11 mouse cellular contexts compared by ENCODE assay signal in the genomic region with DNA sequence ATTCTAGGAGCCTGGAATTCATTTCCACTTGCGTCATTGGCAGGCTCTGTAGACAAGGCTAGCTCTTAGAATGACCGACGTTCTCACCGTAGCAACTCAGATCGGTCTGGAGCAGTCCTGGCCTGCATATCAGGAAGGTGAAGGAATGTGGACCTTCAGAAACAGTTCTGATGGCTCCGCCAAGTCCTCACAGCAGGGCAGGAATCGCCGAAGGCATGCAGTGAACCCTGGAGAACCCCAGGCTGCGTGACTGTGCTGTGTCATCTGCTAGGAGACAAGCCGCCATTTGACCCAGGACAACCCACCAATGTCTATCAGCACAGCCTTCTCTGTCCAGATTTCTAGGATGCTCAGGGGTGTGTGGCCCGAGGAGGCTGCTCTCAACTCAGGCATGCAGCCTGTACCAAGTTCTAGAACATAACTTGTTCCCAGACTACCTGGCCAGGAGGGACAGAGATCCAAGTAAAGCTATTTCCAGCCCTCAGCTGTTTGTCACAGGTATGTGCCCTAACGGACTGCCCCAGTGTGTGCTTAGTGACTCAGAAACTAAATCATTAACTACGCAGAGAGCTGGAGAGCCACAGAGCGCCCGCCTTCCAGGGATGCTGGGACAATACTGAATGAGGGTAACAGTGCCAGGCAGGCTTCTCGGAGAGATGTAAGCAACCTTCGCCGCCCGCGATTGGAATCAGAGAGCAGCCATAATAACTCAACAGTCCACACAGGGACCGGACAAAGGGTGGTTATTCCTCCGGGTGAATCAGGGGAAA. TPM values are rescaled to one million over a fixed set of nuclear protein-coding genes. Genes with fewer than 3 reads are reported as not detected.
DNase-seq lines count a peak whose midpoint lies in the region; ATAC-seq and TF ChIP-seq lines count a peak whose summit lies in the region.
"Had no signal": no experiment of that assay in that cellular context is flagged by ENCODE, and none has a peak within 500 bp of the region (broad histone marks: within the 10 kb centered on the region; RNA-seq: fewer than 3 reads in every experiment).

No protein-coding gene starts in this region.

- peaks cover 10% of the 10 kb centered on the region; the same call in 1 of the 2 replicates for H3K4me1 ChIP-seq in lung, embryonic 14.5 days (ENCODE audit: insufficient read depth)
- peaks cover 12% of the 10 kb centered on the region for H3K4me1 ChIP-seq in midbrain, embryonic 13.5 days (replicated peaks)

- H3K9ac ChIP-seq in lung, embryonic 14.5 days, result no peak overlapping the region
- no peak overlapping the region for H3K9ac ChIP-seq in midbrain, embryonic 13.5 days (replicated peaks)
- H3K9ac ChIP-seq: heart, embryonic 13.5 days; limb, embryonic 13.5 days had no signal

- H3K27me3 ChIP-seq in lung, embryonic 14.5 days (ENCODE audit: insufficient read depth, low read length), result no peaks in the 10 kb centered on the region
- no peaks in the 10 kb centered on the region for H3K27me3 ChIP-seq in midbrain, embryonic 13.5 days
- H3K27me3 ChIP-seq: heart, embryonic 13.5 days; limb, embryonic 13.5 days had no signal

- peak; percentile 82 for ATAC-seq in lung, embryonic 14.5 days (ENCODE audit: insufficient read depth)
- ATAC-seq in midbrain, embryonic 13.5 days, result no peak
- no peak for ATAC-seq in megakaryocyte progenitor cell, adult 5-6 weeks (replicated peaks; ENCODE audit: poor library complexity)

- H3K9me3 ChIP-seq in lung, embryonic 14.5 days (ENCODE audit: low read depth, low read length), result no peaks in the 10 kb centered on the region
- H3K9me3 ChIP-seq in midbrain, embryonic 13.5 days, result no peaks in the 10 kb centered on the region
- H3K9me3 ChIP-seq: heart, embryonic 13.5 days; limb, embryonic 13.5 days had no signal

- H3K4me3 ChIP-seq in lung, embryonic 14.5 days (ENCODE audit: low read depth, low read length), result no peak overlapping the region
- H3K4me3 ChIP-seq in midbrain, embryonic 13.5 days (replicated peaks), result no peak overlapping the region
- H3K4me3 ChIP-seq: heart, embryonic 13.5 days; limb, embryonic 13.5 days had no signal

- H3K36me3 ChIP-seq in lung, embryonic 14.5 days (ENCODE audit: insufficient read depth), result peaks cover under 1% of the 10 kb centered on the region; the same call in 1 of the 2 replicates
- H3K36me3 ChIP-seq in midbrain, embryonic 13.5 days, result peaks cover 8% of the 10 kb centered on the region
- H3K36me3 ChIP-seq: limb, embryonic 13.5 days had no signal

- TF ChIP-seq CTCF in lung, embryonic 14.5 days (IDR thresholded peaks at IDR 0.05; ENCODE audit: low read depth), result no peak

- peak overlapping the region; percentile 80 for H3K27ac ChIP-seq in lung, embryonic 14.5 days (ENCODE audit: low read depth)
- H3K27ac ChIP-seq in midbrain, embryonic 13.5 days, result no peak overlapping the region; the same call in 1 of the 2 replicates
- H3K27ac ChIP-seq: heart, embryonic 13.5 days; limb, embryonic 13.5 days had no signal

- peak overlapping the region; percentile 18; the same call in 1 of the 2 replicates for H3K4me2 ChIP-seq in lung, embryonic 14.5 days
- no peak overlapping the region for H3K4me2 ChIP-seq in midbrain, embryonic 13.5 days (replicated peaks)
- H3K4me2 ChIP-seq: heart, embryonic 13.5 days; limb, embryonic 13.5 days had no signal

- 57% methylated on average over 22 of the region's 22 CpGs for WGBS in lung, embryonic 14.5 days
- 87% methylated on average over 22 of the region's 22 CpGs for WGBS in midbrain, embryonic 13.5 days

- peak; percentile 53 to 54 for DNase-seq in urinary bladder, adult 18-20 months (ENCODE audit: low spot score in 2 of 2)
- no peak for DNase-seq in urinary bladder, adult 2 months (ENCODE audit: low spot score)
- DNase-seq in kidney, postnatal 10 days, result peak; percentile 72
- peak; percentile 74 for DNase-seq in lung, embryonic 14.5 days
- no peak for DNase-seq in spleen, postnatal 10 days (ENCODE audit: low spot score in 2 of 2)
- DNase-seq in thymus, postnatal 36 days, result no peak
- DNase-seq: thymus, postnatal 25 days had no signal

RNA-seq across cellular contexts. Expression of gene Pard6b, which starts 23.8 kb away (rescaled TPM):
- 6.3 and 8.3 TPM in 2 replicates for polyA plus RNA-seq in urinary bladder, adult 2 months (2012; rRNA removed)
- 14.0 and 14.1 TPM in 2 replicates for polyA plus RNA-seq in lung, embryonic 14.5 days (2014; fragmentation: Nextera tagmentation; extraction: Ambion mirVana)
- polyA plus RNA-seq in midbrain, embryonic 13.5 days (2015; fragmentation: Nextera tagmentation; extraction: Ambion mirVana), result 7.0 and 7.9 TPM in 2 replicates
- 0.07 and 0.42 TPM in 2 replicates for total RNA-seq in megakaryocyte progenitor cell, adult 5-6 weeks (2015)
- 0.25 and 0.78 TPM in 2 replicates for total RNA-seq in megakaryocyte progenitor cell, adult 5-6 weeks (2017)

Comparison
In these comparisons a context has a peak if more than half of its experiments do, and no peak if none do; other contexts are left out.
1. DNase-seq: peak in urinary bladder, adult 18-20 months (2 of 2), kidney, postnatal 10 days (single experiment) and lung, embryonic 14.5 days (single experiment); none in urinary bladder, adult 2 months (single experiment), spleen, postnatal 10 days (0 of 2) and thymus, postnatal 36 days (0 of 2).